Mouse (Mus musculus) lung, adult 10 weeks (tissue): ENCODE data around the gene Nap1l3. TPM values are rescaled to one million over a fixed set of nuclear protein-coding genes. Genes with fewer than 3 reads are reported as not detected.

ENCODE experiments used
- polyA plus RNA-seq: library from polyadenylated mRNA; stranded (reverse); fragments of 350-450 nt; fragmentation: Illumina TruSeq; extraction: RNeasy Lipid Tissue Mini Kit (QIAGEN cat#74804); gene quantifications from one replicate; pipeline ENCODE4 v1.2.3, GENCODE M21; 2014; ENCODE audit warnings: low read depth, low replicate concordance; ENCODE audit not compliant: insufficient read depth

The Nap1l3 gene
- polyA plus RNA-seq: 1.3 TPM

DNA sequence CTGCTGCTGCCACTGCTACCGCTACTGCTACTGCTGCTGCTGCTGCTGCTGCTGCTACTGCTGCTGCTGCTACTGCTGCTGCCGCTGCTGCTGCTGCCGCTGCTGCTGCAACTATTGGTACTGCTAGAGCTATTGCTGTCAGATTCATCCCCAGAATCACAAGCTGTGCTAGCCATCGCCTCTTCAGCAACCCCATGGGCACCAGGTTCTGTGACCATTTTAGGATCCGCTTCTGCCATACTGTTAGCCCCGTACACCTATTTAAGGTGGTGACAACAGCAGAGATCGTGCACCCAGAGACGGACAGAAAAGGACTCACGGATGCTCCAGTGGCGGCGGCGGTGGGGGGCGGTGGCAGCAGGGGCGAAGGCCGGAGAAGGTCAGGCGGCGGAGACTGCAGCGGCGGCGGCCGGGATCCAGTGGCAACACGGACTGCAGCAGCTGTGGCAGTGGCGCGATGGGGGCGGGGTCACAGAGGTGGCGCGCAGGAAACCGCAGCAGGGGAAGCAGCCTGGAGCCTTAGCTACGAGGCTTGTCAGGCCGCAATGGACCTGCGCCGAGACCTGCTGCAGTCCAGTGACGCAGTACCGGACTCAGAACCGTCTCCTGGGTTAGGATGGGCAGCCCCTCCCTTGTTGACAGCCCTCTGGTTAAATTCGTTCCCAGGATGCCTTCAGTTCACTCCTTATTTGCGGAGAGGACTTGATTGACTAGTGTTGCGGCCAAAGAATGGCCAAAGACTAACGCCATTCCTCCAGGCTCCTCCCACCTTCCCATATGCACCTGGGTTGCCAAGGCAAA lies at the start of gene Nap1l3:
Nap1l3 (minus strand) TSS at position 621 of the 801 bp plus-strand sequence.

